Mouse (Mus musculus): ENCODE results near the gene Gm17689. TPM values are rescaled to one million over a fixed set of nuclear protein-coding genes. Genes with fewer than 3 reads are reported as not detected.

Gm17689 gene
- polyA plus RNA-seq (2012; rRNA removed): not detected in 2 replicates

DNA sequence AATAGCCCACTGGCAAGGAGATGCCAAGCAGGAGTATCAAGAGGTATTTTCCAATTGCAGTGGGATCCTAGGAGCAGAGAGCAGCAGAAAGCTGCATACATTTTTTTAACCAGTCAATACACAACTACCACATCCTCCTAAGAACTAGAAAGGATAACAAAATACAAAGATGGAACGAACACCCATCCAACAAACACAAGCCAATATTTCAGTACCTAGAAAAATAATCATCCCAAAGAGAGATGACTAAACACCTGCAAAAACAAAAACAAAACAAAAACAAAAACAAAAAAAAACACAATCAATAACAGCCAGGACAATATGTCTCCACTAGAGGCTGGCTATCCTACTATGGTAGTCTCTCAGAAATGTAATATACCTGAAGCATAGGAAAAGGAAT is at the start of gene Gm17689:
Gene Gm17689, minus strand, starts transcription at position 101 of the 400 bp plus-strand sequence.

DNA sequence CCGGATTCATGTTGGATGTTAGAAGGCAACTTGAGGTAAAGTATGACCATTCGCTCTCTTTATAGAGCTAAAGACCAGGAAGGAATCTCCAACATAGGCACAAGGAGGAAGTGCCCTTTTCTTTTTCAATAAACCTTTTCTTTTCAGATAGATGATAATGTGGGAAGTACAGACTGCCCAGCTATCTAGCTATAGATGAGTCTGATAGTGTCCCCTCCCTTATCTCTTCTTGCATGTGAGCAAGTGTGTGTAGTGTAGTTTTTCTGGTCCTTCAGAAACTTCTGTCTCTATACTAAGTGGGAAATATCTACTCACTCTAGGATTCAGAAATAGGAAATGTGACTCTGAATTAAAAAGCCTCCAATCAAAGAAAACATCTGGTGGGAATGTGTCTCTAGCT is 40.6 kb downstream of the Gm17689 start, which contains the start of gene Gm5615:
Gene Gm5615, minus strand, starts transcription at position 101 of the 400 bp plus-strand sequence.

Other genes with a start within 250 kb of the Gm17689 start
- gene Gm7257, start 150.8 kb downstream of the Gm17689 start, polyA plus RNA-seq (2012; rRNA removed): not detected in 2 replicates
- not detected in 2 replicates for gene Gm9513, start 107.0 kb downstream of the Gm17689 start, polyA plus RNA-seq (2012; rRNA removed)
- gene Gm5615, start 40.7 kb downstream of the Gm17689 start, polyA plus RNA-seq (2012; rRNA removed): not detected in 2 replicates
- gene A630095E13Rik, start 60.7 kb upstream of the Gm17689 start, polyA plus RNA-seq (2012; rRNA removed): not detected in 2 replicates
- not detected in 2 replicates for gene Acrv1, start 110.6 kb upstream of the Gm17689 start, polyA plus RNA-seq (2012; rRNA removed)
- gene Chek1, start 144.4 kb upstream of the Gm17689 start, polyA plus RNA-seq (2012; rRNA removed): 3.2 and 5.1 TPM in 2 replicates
- 71.2 and 77.6 TPM in 2 replicates for gene Stt3a, start 185.0 kb upstream of the Gm17689 start, polyA plus RNA-seq (2012; rRNA removed)
- gene Ei24, start 214.8 kb upstream of the Gm17689 start, polyA plus RNA-seq (2012; rRNA removed): 121 and 123 TPM in 2 replicates
- gene Fez1, start 239.2 kb upstream of the Gm17689 start, polyA plus RNA-seq (2012; rRNA removed): 429 and 433 TPM in 2 replicates